Mouse (Mus musculus) spleen, postnatal 14 days (tissue): ENCODE measurements around the gene Ncf4.

ENCODE experiments used
- DNase-seq, 2 experiments: peaks; one replicate each; pipeline ENCODE4 v3.0.0; 2021 to 2022; ENCODE audit warnings: low spot score in 2 of 2

Ncf4 gene

GRCm38 (mm10) chr15:78244695-78245492, at the start of gene Ncf4:
Gene Ncf4 (plus strand): TSS chr15:78244801.
- DNase-seq = peak; percentile 53 to 63

- no peak for DNase-seq
Measured at GRCm38 (mm10) chr15:78195096-78195880, 49.3 kb upstream of the Ncf4 start.

- peak in 1 of 2 experiments; percentile 18 for DNase-seq
Measured at GRCm38 (mm10) chr15:78204053-78204847, 40.4 kb upstream of the Ncf4 start.

GRCm38 (mm10) chr15:78205192-78205591, 39.4 kb upstream of the Ncf4 start:
- no peak for DNase-seq

GRCm38 (mm10) chr15:78206312-78206711, 38.3 kb upstream of the Ncf4 start, which contains the start of gene Pvalb:
Gene Pvalb (minus strand): TSS chr15:78206400.
- no peak for DNase-seq

DNA sequence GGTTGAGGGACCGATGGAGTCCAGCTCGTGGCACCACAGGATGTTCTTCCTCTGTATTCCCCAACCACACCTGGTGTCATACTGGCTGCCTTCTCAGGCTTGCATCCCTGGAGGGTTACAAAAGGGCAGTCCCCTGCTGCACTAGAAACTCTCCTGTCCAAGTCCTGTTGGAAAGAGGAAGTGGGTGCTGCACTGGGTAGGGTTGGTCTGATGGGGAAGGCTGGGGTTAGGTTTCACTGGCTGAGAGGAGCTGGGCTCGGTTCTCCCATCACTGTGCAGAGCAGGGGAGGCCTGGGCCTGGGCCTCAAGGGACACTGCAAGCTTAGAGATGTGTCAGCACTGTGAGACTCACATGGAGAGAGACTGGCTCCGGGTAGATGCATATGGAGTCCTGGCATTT, 34.4 kb upstream of the Ncf4 start:
- no peak for DNase-seq

GRCm38 (mm10) chr15:78211367-78211766, 33.2 kb upstream of the Ncf4 start:
- DNase-seq = no peak

- no peak for DNase-seq
Measured at GRCm38 (mm10) chr15:78215269-78215668, 29.3 kb upstream of the Ncf4 start.

- DNase-seq = no peak
Measured at GRCm38 (mm10) chr15:78227816-78228215, 16.8 kb upstream of the Ncf4 start.

- DNase-seq = no peak
Measured at GRCm38 (mm10) chr15:78231346-78232331, 13.0 kb upstream of the Ncf4 start.

- DNase-seq = no peak
Measured at GRCm38 (mm10) chr15:78234823-78235509, 9.6 kb upstream of the Ncf4 start.

- DNase-seq = peak in 1 of 2 experiments; percentile 59
Measured at GRCm38 (mm10) chr15:78239453-78239852, 5.1 kb upstream of the Ncf4 start.

DNA sequence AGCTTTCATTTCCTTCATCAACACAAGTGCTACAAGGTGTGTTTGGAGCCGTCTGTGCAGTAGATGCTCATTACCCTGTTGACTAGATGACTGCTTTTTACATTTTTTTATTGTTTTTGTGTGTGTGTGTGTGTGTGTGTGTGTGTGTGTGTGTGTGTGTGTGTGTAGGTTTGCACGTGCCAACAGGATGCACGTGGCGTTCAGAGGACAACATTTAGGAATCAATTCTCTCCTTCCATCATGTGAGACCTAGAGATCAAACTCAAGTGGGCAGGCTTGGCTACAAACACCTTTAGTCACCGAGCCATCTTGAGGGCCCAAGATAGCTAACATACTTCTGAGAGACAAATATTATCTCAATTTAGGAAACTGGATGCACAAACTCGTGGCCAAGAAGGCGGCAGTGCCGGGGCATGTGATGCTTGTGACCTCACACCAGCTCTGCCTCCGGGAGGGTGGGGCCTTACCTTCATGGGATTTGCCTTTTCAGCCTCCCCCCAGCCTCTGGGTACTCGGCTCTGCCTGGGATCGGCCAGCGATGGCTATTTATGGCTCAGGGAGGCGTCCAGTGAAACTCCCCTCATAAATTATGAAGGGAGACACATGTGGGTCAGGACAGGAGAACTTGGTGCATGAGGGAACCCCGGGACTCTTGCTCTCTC, 4.5 kb upstream of the Ncf4 start:
- DNase-seq = no peak

DNA sequence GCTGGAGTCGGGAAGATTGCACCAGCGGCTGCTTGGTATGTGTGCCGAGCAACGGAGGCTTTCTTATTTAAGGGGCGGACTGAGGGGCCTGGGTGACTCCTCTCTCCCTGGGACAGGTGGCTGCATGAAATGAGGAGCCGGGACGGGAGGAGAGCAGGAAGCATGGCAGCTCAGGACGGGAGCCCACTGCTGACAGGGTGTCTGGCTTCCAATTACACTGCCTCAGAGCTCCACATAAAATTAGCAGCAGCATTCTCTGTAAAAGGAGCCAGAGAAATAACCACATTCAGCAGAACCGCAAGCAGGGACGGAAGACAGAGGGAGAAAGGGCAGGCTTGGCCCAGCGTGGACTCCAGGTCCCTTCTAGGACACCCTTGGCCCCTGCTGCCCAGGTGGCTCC, 3.3 kb upstream of the Ncf4 start:
- DNase-seq = no peak

DNA sequence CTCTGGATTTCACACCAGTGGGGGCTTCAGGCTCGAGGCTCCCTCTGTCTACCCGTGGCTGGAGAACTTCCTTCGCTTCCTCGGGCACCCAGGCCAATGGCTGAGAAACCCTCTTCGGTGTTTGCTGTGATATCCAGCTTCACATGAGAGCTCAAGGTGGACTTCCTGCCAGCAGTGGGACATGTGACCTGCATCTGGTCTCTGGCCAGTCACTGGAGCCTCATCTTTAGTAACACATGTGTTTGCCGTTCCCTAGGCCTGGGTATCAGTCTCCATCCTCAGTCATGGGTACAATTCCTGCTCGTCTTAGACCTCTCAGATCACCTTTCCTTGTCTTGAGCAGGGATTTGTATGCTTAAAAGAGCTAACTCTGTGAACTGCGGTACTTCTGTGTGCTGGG, 1.5 kb upstream of the Ncf4 start:
- DNase-seq = no peak

- DNase-seq = no peak
Measured at GRCm38 (mm10) chr15:78243774-78244173, 827 bp upstream of the Ncf4 start.

DNA sequence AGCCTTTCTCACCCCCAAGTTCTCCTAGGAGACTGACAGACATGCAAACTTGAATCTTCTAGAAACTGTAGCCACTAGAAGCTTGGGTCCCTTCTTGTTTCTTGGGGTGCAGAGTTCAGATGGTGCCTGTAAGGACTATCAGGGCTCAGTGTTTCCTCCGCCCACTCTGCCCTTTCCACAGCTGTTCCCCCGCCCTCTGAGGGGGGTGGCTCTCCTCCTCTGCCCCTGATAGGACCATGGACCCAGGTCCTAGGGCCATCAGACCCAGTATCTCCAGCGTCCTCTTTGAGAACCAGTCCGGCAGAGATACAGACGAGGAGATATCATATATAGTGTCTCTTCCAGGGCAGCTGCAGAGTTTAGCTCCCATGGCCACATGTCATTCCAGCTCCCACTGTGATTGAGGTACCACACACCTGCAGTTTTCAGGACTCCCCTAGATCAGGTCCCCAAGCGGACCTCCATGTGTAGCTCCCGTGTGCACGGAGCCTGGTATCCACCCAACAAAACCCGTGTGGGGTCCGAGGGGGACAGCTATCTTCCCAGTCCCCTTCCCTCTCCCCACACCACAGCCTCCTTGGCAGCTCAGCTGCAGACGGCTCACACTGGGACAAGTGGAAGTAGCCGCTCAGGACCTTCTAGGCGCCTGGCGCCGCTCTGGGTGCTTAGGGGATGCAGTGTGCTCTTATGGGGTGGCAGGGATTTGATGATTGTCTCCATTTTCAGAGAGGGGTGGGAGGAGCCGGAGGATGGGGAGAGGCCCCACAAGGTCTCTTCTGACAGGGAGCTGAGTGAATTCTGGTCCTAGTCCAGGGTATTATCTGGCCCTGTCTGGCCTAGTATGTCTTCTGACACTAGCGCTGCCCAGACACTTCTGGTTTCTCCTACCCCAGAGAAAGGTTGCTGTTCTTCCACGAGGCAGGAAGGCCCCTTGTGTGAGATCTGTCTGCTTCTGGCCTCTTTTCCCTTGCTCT, 1.8 kb downstream of the Ncf4 start:
- DNase-seq = no peak

GRCm38 (mm10) chr15:78247659-78248058, 3.1 kb downstream of the Ncf4 start:
- DNase-seq = no peak
